Mouse (Mus musculus): ENCODE results near the gene Gns.
"Not testable (repeated sequence)": the region's sequence is repeated elsewhere in the genome, so short reads cannot be mapped to it uniquely, and the experiment has no call there.

Gns gene

DNA sequence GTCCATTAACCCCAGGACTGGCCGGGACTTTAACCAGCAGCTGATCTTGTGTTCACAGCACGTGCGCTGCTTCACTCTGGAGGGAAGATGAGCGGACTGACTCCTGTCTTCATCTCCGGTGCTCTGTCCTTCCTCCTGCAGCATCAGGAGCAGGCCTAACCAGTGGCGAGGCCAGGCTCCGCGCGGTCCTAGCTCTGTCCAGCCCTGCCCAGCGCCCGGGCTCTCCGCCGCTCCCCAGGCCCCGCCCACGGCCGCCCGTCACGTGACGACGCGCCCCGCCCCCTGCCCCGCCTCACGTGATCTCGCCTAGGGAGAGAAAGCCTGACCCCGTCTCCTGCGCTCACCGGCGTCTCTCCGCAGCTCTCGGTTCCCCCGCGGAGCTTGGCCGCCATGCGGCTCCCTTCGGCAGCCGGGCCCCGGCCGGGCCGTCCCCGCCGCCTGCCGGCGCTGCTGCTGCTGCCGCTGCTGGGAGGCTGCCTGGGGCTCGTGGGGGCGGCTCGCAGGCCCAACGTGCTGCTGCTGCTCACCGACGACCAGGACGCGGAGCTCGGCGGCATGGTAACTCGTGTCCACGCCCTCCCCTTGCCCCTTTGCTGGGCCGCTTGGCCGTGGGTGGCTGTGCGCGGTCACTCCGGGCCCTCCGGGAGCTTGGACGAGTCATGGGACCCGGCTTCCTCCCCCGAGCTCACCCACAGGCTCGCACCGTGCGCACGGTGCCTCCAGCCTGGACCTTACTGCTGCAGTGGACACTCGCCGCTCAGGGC is at the start of gene Gns:
Gns (plus strand) TSS at position 290 of the 764 bp plus-strand sequence.
- peak; percentile 56 to 84 for DNase-seq (ENCODE audit: low spot score in 2 of 2)

- DNase-seq (ENCODE audit: low spot score in 2 of 2), result no peak
Observed at GRCm38 (mm10) chr10:121315321-121316283, 49.3 kb upstream of the Gns start.

DNA sequence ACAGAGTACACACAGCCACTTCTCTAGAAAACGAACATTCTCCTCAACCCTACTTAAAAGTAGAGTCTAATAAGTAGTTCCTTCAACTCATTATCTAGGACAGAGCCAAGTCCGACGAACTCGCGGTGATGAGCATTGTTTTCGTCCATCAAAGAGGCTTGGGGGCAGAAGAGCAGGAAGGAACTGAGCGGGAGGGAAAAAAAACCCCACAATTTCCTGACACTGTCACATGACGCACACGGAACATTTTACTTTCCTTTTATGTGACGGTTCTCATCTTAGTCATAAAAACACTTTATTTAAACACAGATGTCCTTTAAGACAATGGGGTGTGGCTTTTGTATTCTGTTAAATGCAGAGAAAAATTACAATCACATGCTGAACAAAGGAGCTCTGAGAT is 48.5 kb upstream of the Gns start:
- DNase-seq (ENCODE audit: low spot score in 2 of 2), result no peak

- DNase-seq (ENCODE audit: low spot score in 2 of 2), result no peak
Observed at GRCm38 (mm10) chr10:121318397-121318950, 46.4 kb upstream of the Gns start.

DNA sequence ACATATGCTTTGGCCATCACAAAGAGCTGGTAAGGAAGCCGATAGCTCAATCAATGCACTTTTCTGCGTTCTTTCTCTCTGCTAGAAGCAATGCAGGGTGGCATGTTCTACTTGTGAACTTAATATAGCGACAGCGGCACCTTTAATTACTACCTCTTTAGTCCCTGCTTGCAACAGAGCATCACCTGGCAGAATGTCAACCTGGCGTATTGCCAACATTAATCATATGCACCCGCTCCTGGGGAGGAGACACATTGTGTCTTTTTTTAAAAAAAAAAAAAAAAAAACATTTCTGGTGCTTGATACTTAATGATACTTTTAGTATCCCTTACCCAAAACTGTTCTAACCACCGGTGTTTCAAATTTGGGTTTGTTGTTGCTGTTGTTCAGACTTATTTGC is 41.4 kb upstream of the Gns start:
- no peak for DNase-seq (ENCODE audit: low spot score in 2 of 2)

- DNase-seq (ENCODE audit: low spot score in 2 of 2), result no peak
Observed at GRCm38 (mm10) chr10:121326167-121326566, 38.7 kb upstream of the Gns start.

GRCm38 (mm10) chr10:121329586-121329985 is 35.3 kb upstream of the Gns start:
- no peak for DNase-seq (ENCODE audit: low spot score in 2 of 2)

- peak in 1 of 2 experiments; percentile 57 for DNase-seq (ENCODE audit: low spot score in 2 of 2)
Observed at GRCm38 (mm10) chr10:121330940-121331339, 34.0 kb upstream of the Gns start.

- DNase-seq (ENCODE audit: low spot score in 2 of 2), result peak in 1 of 2 experiments; percentile 28
Observed at GRCm38 (mm10) chr10:121334576-121334975, 30.3 kb upstream of the Gns start.

DNA sequence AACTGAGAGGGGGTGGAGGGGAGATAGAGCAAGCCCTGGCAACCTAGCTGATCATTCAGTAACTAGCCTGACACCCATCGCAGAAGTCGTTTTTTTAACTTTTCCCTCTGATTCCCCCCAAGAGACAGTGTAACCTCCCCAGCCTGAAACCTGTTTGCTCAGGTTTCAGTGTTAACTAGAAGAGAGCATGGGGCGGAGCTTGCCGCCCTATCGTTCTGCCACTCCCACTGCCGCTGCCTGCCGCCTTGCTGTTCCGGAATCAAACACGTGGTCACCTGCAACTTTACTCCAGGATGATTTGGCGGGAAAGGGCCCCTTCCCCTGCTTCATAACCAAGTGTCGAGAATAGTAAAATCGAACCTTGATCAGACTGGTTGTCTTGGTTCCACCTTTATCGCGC is 28.4 kb upstream of the Gns start:
- DNase-seq (ENCODE audit: low spot score in 2 of 2), result not testable (repeated sequence)

GRCm38 (mm10) chr10:121340754-121341593 is 23.9 kb upstream of the Gns start:
- peak; percentile 20 to 25 for DNase-seq (ENCODE audit: low spot score in 2 of 2)

DNA sequence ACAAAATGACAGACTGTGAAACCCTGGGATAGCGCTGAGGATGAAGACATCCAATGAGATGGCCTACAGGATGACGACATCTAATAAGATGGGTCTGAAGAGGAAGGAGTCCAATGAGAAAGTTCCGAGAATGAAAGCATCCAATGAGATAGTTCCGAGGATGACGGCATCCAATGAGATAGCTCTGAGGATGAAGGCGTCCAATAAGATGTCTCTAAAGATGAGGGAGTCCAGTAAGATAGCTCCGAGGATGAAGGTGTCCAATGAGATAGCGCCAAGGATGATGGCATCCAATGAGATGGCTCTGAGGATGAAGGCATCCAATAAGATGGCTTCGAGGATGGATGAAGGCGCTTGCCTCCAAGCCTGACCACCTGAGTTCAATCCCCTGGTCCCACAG is 22.6 kb upstream of the Gns start:
- DNase-seq (ENCODE audit: low spot score in 2 of 2), result no peak

- no peak for DNase-seq (ENCODE audit: low spot score in 2 of 2)
Observed at GRCm38 (mm10) chr10:121343867-121344266, 21.0 kb upstream of the Gns start.

GRCm38 (mm10) chr10:121349244-121349643 is 15.6 kb upstream of the Gns start:
- no peak for DNase-seq (ENCODE audit: low spot score in 2 of 2)

- DNase-seq (ENCODE audit: low spot score in 2 of 2), result no peak
Observed at GRCm38 (mm10) chr10:121350357-121351065, 14.4 kb upstream of the Gns start.

DNA sequence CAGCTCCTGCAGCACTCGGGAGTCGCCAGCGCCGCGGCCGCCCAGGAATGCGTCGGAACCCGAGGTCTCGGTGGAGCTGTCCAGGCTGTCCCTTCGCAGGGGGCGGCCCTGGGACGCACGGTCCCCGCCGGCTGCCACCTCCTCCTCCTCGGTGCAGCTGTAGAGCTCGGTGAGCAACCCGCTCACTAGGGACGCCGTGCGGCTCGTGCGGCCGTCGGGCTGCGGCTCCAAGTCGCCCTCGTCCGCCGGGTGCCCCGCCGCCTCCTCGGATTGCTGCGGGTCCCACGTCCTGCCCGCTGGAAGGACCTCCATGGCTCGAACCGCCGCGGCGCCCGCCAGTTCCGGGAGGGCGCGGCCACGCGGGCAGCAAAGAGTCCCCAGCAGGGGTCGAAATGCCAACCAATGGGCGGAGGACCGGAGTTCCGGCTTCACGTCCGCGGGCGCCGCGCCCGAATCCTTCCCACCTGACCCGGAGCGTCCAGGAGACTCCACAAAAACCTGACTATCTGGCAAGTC is 13.8 kb upstream of the Gns start, which contains the start of gene Tbc1d30:
Tbc1d30 (minus strand) TSS at position 213 of the 516 bp plus-strand sequence.
- DNase-seq (ENCODE audit: low spot score in 2 of 2), result no peak

GRCm38 (mm10) chr10:121351692-121352290 is 13.1 kb upstream of the Gns start:
- DNase-seq (ENCODE audit: low spot score in 2 of 2), result no peak

DNA sequence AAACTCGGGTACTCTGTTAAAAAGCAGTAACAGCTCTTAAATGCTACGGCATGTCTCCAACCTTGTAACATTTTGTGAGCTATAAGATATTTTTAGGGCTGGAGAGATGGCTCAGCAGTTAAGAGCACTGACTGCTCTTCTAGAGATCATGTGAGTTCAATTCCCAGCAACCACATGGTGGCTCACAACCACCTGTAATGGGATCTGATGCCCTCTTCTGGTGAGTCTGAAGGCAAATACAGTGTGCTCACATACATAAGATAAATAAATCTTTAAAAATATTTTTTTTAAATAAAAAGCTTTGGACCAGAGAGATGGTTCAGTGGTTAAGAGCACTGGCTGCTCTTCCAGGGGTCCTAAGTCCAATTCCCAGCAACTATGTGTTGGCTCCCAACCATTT is 4.5 kb upstream of the Gns start:
- DNase-seq (ENCODE audit: low spot score in 2 of 2), result no peak

DNA sequence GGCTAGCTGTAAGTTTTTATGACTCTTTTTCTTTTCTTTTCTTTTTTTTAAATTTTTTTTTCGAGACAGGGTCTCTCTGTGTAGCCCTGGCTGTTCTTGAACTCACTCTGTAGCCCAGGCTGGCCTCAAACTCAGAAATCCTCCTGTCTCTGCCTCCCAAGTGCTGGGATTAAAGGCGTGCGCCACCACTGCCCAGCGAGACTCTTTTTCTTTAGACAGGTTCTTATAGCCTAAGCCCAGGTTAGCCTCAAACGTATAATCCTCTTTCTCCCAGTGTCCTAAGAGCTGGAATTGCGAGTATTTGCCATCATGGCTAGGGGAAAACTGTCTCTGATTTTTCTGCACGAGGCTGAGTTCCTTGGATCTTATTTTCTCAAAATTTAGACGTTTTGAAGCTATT is 1.7 kb upstream of the Gns start:
- no peak for DNase-seq (ENCODE audit: low spot score in 2 of 2)

- DNase-seq (ENCODE audit: low spot score in 2 of 2), result no peak
Observed at GRCm38 (mm10) chr10:121364306-121364705, 584 bp upstream of the Gns start.
